Mouse (Mus musculus): Measurements from ENCODE around the gene Chp1.

GRCm38 (mm10) chr2:119602488-119602887, 55.0 kb downstream of the Chp1 start:
- TF ChIP-seq CTCF (IDR thresholded peaks at IDR 0.05; ENCODE audit: control insufficient read depth, insufficient read depth, insufficient replicate concordance, low read depth, low read length) (no peak), POLR2A (IDR thresholded peaks at IDR 0.05; ENCODE audit: control insufficient read depth, low read depth, low read length) (no peak)

Data from testis, adult 2 months (tissue).